Mouse (Mus musculus): ENCODE results near the gene Gpr62. TPM values are rescaled to one million over a fixed set of nuclear protein-coding genes. Genes with fewer than 3 reads are reported as not detected.

Gene Gpr62
- total and polyA plus RNA-seq, 3 experiments, result not detected

- DNase-seq (ENCODE audit: low spot score) (no peak), ATAC-seq (ENCODE audit: extremely low read depth, insufficient number of reproducible peaks, low FRiP score, poor library complexity, severe bottlenecking) (no peak)
- peaks cover 31% of the 10 kb centered on the region for H3K27me3 ChIP-seq (ENCODE audit: insufficient read depth, low read length)
- H3K9me3 ChIP-seq (replicated peaks), result peaks cover 12% of the 10 kb centered on the region
- H3K4me1 ChIP-seq (ENCODE audit: insufficient read depth, low read depth, low read length), result peaks cover 9% of the 10 kb centered on the region; the same call in 1 of the 2 replicates
- no peak overlapping the region for H3K4me3 ChIP-seq (ENCODE audit: low read depth, low read length)
- no peak for TF ChIP-seq CTCF (IDR thresholded peaks at IDR 0.05; ENCODE audit: low read depth, low read length)
- no peak for TF ChIP-seq GATA2 (IDR thresholded peaks at IDR 0.05; ENCODE audit: borderline replicate concordance, low read depth, low read length)
- no peak for TF ChIP-seq TAL1 (conservative IDR thresholded peaks at IDR 0.05; ENCODE audit: low read depth, low read length)
- H3K36me3 ChIP-seq (replicated peaks), result no peaks in the 10 kb centered on the region
Measured at GRCm38 (mm10) chr9:106467746-106468145, 2.0 kb upstream of the Gpr62 start.

DNA sequence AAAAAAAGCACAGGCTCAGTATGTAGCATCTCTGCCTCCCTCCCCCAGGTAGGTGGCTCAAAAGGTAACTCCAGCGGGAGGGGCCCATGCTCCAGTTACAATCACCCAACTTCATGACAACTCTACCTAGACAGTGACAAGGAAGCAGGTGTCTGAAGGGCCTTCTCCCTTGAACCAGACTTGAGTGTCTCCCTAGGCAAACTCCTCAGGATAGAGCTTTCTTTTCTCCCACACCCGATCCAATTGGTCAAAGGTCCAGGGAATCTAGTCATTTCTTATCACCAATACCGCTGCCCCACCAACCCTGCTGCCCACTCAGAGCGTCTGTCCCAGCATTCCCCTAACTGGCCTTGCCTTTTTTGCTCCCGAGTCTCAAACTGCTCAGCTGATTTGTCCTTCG is 983 bp upstream of the Gpr62 start:
- H3K4me1 ChIP-seq (ENCODE audit: insufficient read depth, low read depth, low read length), result peaks cover 4% of the 10 kb centered on the region; the same call in 1 of the 2 replicates
- DNase-seq (ENCODE audit: low spot score) (no peak), ATAC-seq (ENCODE audit: extremely low read depth, insufficient number of reproducible peaks, low FRiP score, poor library complexity, severe bottlenecking) (no peak)
- H3K27me3 ChIP-seq (ENCODE audit: insufficient read depth, low read length), result peaks cover 30% of the 10 kb centered on the region
- H3K4me3 ChIP-seq (ENCODE audit: low read depth, low read length), result no peak overlapping the region
- TF ChIP-seq POLR2AphosphoS5 (IDR thresholded peaks at IDR 0.05; ENCODE audit: insufficient replicate concordance, low read depth, low read length) (no peak), TAL1 (conservative IDR thresholded peaks at IDR 0.05; ENCODE audit: low read depth, low read length) (no peak), CTCF (IDR thresholded peaks at IDR 0.05; ENCODE audit: low read depth, low read length) (no peak), GATA2 (IDR thresholded peaks at IDR 0.05; ENCODE audit: borderline replicate concordance, low read depth, low read length) (no peak), GATA1 (IDR thresholded peaks at IDR 0.05; ENCODE audit: borderline replicate concordance, low read length) (no peak)
- no peaks in the 10 kb centered on the region for H3K36me3 ChIP-seq (replicated peaks)
- peaks cover 12% of the 10 kb centered on the region for H3K9me3 ChIP-seq (replicated peaks)

GRCm38 (mm10) chr9:106464751-106465541 is 792 bp downstream of the Gpr62 start:
- Histone ChIP-seq H3K36me3 (replicated peaks) (no peaks in the 10 kb centered on the region), H3K27me3 (ENCODE audit: insufficient read depth, low read length) (peaks cover 32% of the 10 kb centered on the region), H3K4me1 (ENCODE audit: insufficient read depth, low read depth, low read length) (peaks cover 4% of the 10 kb centered on the region; the same call in 1 of the 2 replicates), H3K4me3 (ENCODE audit: low read depth, low read length) (no peak overlapping the region; the same call in 1 of the 2 replicates), H3K9me3 (replicated peaks) (peaks cover 12% of the 10 kb centered on the region)
- TF ChIP-seq GATA1 (IDR thresholded peaks at IDR 0.05; ENCODE audit: borderline replicate concordance, low read length) (no peak), GATA2 (IDR thresholded peaks at IDR 0.05; ENCODE audit: borderline replicate concordance, low read depth, low read length) (no peak), TAL1 (conservative IDR thresholded peaks at IDR 0.05; ENCODE audit: low read depth, low read length) (no peak), CTCF (IDR thresholded peaks at IDR 0.05; ENCODE audit: low read depth, low read length) (no peak), POLR2AphosphoS5 (IDR thresholded peaks at IDR 0.05; ENCODE audit: insufficient replicate concordance, low read depth, low read length) (no peak)
- DNase-seq (ENCODE audit: low spot score), result no peak
- ATAC-seq (ENCODE audit: extremely low read depth, insufficient number of reproducible peaks, low FRiP score, poor library complexity, severe bottlenecking), result no peak

- ATAC-seq (ENCODE audit: extremely low read depth, insufficient number of reproducible peaks, low FRiP score, poor library complexity, severe bottlenecking), result no peak
- Histone ChIP-seq H3K4me1 (ENCODE audit: insufficient read depth, low read depth, low read length) (no peaks in the 10 kb centered on the region), H3K9me3 (replicated peaks) (peaks cover 12% of the 10 kb centered on the region), H3K27me3 (ENCODE audit: insufficient read depth, low read length) (peaks cover 44% of the 10 kb centered on the region), H3K4me3 (ENCODE audit: low read depth, low read length) (no peak overlapping the region), H3K36me3 (replicated peaks) (no peaks in the 10 kb centered on the region)
- TF ChIP-seq GATA1 (IDR thresholded peaks at IDR 0.05; ENCODE audit: borderline replicate concordance, low read length) (no peak), CTCF (IDR thresholded peaks at IDR 0.05; ENCODE audit: low read depth, low read length) (no peak), POLR2AphosphoS5 (IDR thresholded peaks at IDR 0.05; ENCODE audit: insufficient replicate concordance, low read depth, low read length) (no peak), GATA2 (IDR thresholded peaks at IDR 0.05; ENCODE audit: borderline replicate concordance, low read depth, low read length) (no peak), TAL1 (conservative IDR thresholded peaks at IDR 0.05; ENCODE audit: low read depth, low read length) (no peak)
- no peak for DNase-seq (ENCODE audit: low spot score)
Measured at GRCm38 (mm10) chr9:106463122-106464063, 2.3 kb downstream of the Gpr62 start.

- no peak overlapping the region for H3K4me3 ChIP-seq (ENCODE audit: low read depth, low read length)
- no peaks in the 10 kb centered on the region for H3K4me1 ChIP-seq (ENCODE audit: insufficient read depth, low read depth, low read length)
- H3K36me3 ChIP-seq (replicated peaks), result no peaks in the 10 kb centered on the region
- H3K27me3 ChIP-seq (ENCODE audit: insufficient read depth, low read length), result peaks cover 50% of the 10 kb centered on the region
- DNase-seq (ENCODE audit: low spot score) (no peak), ATAC-seq (ENCODE audit: extremely low read depth, insufficient number of reproducible peaks, low FRiP score, poor library complexity, severe bottlenecking) (no peak)
- TF ChIP-seq TAL1 (conservative IDR thresholded peaks at IDR 0.05; ENCODE audit: low read depth, low read length), result no peak
- no peak for TF ChIP-seq GATA2 (IDR thresholded peaks at IDR 0.05; ENCODE audit: borderline replicate concordance, low read depth, low read length)
- TF ChIP-seq GATA1 (IDR thresholded peaks at IDR 0.05; ENCODE audit: borderline replicate concordance, low read length), result no peak
- no peak for TF ChIP-seq POLR2AphosphoS5 (IDR thresholded peaks at IDR 0.05; ENCODE audit: insufficient replicate concordance, low read depth, low read length)
- no peak for TF ChIP-seq CTCF (IDR thresholded peaks at IDR 0.05; ENCODE audit: low read depth, low read length)
- peaks cover 12% of the 10 kb centered on the region for H3K9me3 ChIP-seq (replicated peaks)
Measured at GRCm38 (mm10) chr9:106462430-106462800, 3.3 kb downstream of the Gpr62 start.

All from G1E (cell line).